Mouse (Mus musculus) myocyte (in vitro differentiated cells): ENCODE results near the gene Mrpl20. TPM values are rescaled to one million over a fixed set of nuclear protein-coding genes. Genes with fewer than 3 reads are reported as not detected.
A peak's percentile ranks its signal among the peaks of the same experiment; 100 is the strongest.

Source experiments
- H3K27me3 ChIP-seq: one replicate; pipeline ENCODE4 v1.6.1; 2011; ENCODE audit not compliant: control insufficient read depth, insufficient read depth, insufficient read length
- H3K36me3 ChIP-seq: one replicate; pipeline ENCODE4 v1.6.1; 2011; ENCODE audit not compliant: control insufficient read depth, insufficient read depth
- H3K4me2 ChIP-seq: one replicate; pipeline ENCODE4 v1.6.1; 2011; ENCODE audit warnings: low read depth, control low read depth
- H3K4me3 ChIP-seq: one replicate; pipeline ENCODE4 v1.5.1; 2011; ENCODE audit warnings: mild to moderate bottlenecking, control low read depth, moderate library complexity
- H3K79me2 ChIP-seq: one replicate; pipeline ENCODE4 v1.6.1; 2011; ENCODE audit not compliant: control insufficient read depth, insufficient read depth
- H3ac ChIP-seq: one replicate; pipeline ENCODE4 v1.6.1; 2011; ENCODE audit not compliant: control insufficient read depth, insufficient read length
- CEBPB ChIP-seq: IDR thresholded peaks from 2 replicates; pipeline ENCODE4 v1.6.1; 2011; ENCODE audit warnings: mild to moderate bottlenecking, moderate library complexity; ENCODE audit not compliant: poor library complexity, insufficient read depth, severe bottlenecking
- E2F4 ChIP-seq: IDR thresholded peaks from one replicate; pipeline ENCODE4 v1.6.1; 2011; ENCODE audit warnings: mild to moderate bottlenecking, control low read depth, moderate library complexity; ENCODE audit not compliant: insufficient read depth
- MAX ChIP-seq: IDR thresholded peaks from one replicate; pipeline ENCODE4 v1.6.1; 2011; ENCODE audit warnings: low read depth, mild to moderate bottlenecking, control low read depth
- MYOD1 ChIP-seq, 3 experiments: IDR thresholded peaks; one replicate each; pipeline ENCODE4 v1.6.1; 2011; ENCODE audit warnings: control low read depth in 2 of 3, low read depth in 2 of 3, mild to moderate bottlenecking in 2 of 3, moderate library complexity in 1 of 3; ENCODE audit not compliant: insufficient read length in 2 of 3, control insufficient read depth in 1 of 3
- MYOG ChIP-seq, 3 experiments: IDR thresholded peaks; one replicate each; pipeline ENCODE4 v1.6.1; 2011; ENCODE audit warnings: control low read depth in 2 of 3, low read depth in 2 of 3, mild to moderate bottlenecking in 2 of 3; ENCODE audit not compliant: insufficient read length in 2 of 3, control insufficient read depth in 1 of 3, insufficient read depth in 1 of 3
- POLR2A ChIP-seq: IDR thresholded peaks from one replicate; pipeline ENCODE4 v1.6.1; 2011; ENCODE audit warnings: low read depth, mild to moderate bottlenecking, control low read depth, moderate library complexity; ENCODE audit not compliant: insufficient read length
- POLR2AphosphoS2 ChIP-seq: IDR thresholded peaks from one replicate; pipeline ENCODE4 v1.6.1; 2011; ENCODE audit warnings: low read depth, control low read depth; ENCODE audit not compliant: insufficient read length
- REST ChIP-seq: IDR thresholded peaks from one replicate; pipeline ENCODE4 v1.6.1; 2011; ENCODE audit warnings: mild to moderate bottlenecking, control low read depth, moderate library complexity; ENCODE audit not compliant: insufficient read depth, insufficient read length
- SRF ChIP-seq: IDR thresholded peaks from one replicate; pipeline ENCODE4 v1.6.1; 2011; ENCODE audit warnings: low read depth; ENCODE audit not compliant: control insufficient read depth, insufficient read length
- TCF12 ChIP-seq: IDR thresholded peaks from one replicate; pipeline ENCODE4 v1.6.1; 2011; ENCODE audit warnings: mild to moderate bottlenecking, control low read depth; ENCODE audit not compliant: poor library complexity, insufficient read depth, severe bottlenecking
- TCF3 ChIP-seq: IDR thresholded peaks from one replicate; pipeline ENCODE4 v1.6.1; 2011; ENCODE audit warnings: low read depth, control low read depth; ENCODE audit not compliant: insufficient read length
- USF1 ChIP-seq: IDR thresholded peaks from one replicate; pipeline ENCODE4 v1.6.1; 2011; ENCODE audit warnings: low read depth, mild to moderate bottlenecking, control low read depth, moderate library complexity
- polyA plus RNA-seq: library from polyadenylated mRNA; unstranded; fragments of >200 nt; fragmentation: generic; extraction: Trizol; gene quantifications from one replicate; pipeline ENCODE4 v1.2.1, GENCODE M21; 2012; ENCODE audit warnings: missing spikeins

The Mrpl20 gene
- polyA plus RNA-seq, 1 experiment = 132 TPM

DNA sequence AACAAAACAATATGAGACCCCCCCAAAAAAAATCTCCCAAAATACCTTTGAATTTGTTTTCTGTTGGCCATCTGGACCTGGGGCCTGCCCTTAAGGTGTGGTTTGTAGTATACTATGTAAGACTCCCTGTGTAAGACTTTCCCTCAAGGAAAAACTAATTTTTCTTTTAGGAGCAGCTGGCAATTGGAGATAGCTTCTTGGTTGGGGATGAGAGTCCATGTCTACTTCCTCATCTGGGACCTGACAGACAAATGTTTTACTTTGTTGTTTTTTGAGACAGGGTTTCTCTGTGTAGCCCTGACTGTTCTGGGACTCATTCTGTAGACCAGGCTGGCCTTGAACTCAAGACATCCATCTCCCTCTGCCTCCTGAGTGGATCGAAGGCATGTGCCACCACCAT is 603 bp upstream of the Mrpl20 start:
- Histone ChIP-seq H3K79me2 (peaks cover 24% of the 10 kb centered on the region), H3K27me3 (no peaks in the 10 kb centered on the region), H3ac (no peak overlapping the region), H3K4me2 (no peak overlapping the region), H3K4me3 (no peak overlapping the region), H3K36me3 (peaks cover 9% of the 10 kb centered on the region)
- TF ChIP-seq MAX (no peak), CEBPB (no peak), REST (no peak), MYOD1 (IDR thresholded peaks at IDR 0.05; ENCODE audit: control insufficient read depth in 1 of 3, insufficient read length in 2 of 3, low read depth in 2 of 3) (no peak), E2F4 (no peak), POLR2AphosphoS2 (no peak), POLR2A (no peak), TCF12 (no peak), TCF3 (no peak), MYOG (IDR thresholded peaks at IDR 0.05; ENCODE audit: control insufficient read depth in 1 of 3, insufficient read depth in 1 of 3, insufficient read length in 2 of 3, low read depth in 2 of 3) (no peak), USF1 (no peak), SRF (no peak)

DNA sequence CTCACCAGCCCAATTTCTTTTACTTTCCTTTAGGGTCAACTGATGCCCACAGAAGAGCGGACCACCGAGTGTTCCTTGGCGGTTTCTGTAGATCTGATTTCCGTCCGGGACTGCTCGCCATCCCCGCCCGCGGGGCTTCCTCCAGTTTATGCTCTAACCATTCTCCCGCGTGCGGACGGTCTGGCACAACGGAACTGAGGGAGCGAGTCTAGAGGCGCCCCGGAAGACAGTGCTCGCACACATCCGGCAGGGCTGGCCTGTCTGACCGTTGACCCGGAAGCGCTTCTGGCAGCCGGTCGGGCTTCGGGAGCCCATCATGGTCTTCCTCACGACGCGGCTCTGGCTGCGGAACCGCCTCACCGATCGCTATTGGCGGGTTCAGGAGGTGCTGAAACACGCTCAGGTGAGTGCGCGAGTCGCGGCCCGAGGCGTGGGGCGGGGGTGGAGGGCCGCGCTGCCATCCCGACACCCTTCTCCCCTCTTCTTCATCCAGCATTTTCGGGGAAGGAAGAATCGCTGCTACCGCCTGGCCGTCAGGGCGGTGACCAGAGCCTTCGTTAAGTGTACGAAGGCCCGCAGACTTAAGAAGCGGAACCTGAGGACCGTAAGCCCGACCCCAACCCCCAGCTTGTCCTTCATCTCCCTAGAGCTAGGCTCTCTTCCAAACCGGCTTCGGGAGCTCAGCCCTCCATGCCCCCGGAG is 813 bp downstream of the Mrpl20 start:
- peak overlapping the region; percentile 88 for H3K4me3 ChIP-seq
- TF ChIP-seq REST (no peak), MAX (no peak), CEBPB (no peak), SRF (no peak), TCF12 (no peak), USF1 (no peak), POLR2A (peak; percentile 61), POLR2AphosphoS2 (peak; percentile 72), E2F4 (no peak), MYOD1 (IDR thresholded peaks at IDR 0.05; ENCODE audit: control insufficient read depth in 1 of 3, insufficient read length in 2 of 3, low read depth in 2 of 3) (no peak), TCF3 (no peak), MYOG (IDR thresholded peaks at IDR 0.05; ENCODE audit: control insufficient read depth in 1 of 3, insufficient read depth in 1 of 3, insufficient read length in 2 of 3, low read depth in 2 of 3) (peak in 1 of 3 experiments; percentile 28)
- peaks cover 17% of the 10 kb centered on the region for H3K36me3 ChIP-seq
- peak overlapping the region; percentile 5 for H3ac ChIP-seq
- H3K79me2 ChIP-seq = peaks cover 24% of the 10 kb centered on the region
- no peaks in the 10 kb centered on the region for H3K27me3 ChIP-seq
- H3K4me2 ChIP-seq = peak overlapping the region; percentile 96

DNA sequence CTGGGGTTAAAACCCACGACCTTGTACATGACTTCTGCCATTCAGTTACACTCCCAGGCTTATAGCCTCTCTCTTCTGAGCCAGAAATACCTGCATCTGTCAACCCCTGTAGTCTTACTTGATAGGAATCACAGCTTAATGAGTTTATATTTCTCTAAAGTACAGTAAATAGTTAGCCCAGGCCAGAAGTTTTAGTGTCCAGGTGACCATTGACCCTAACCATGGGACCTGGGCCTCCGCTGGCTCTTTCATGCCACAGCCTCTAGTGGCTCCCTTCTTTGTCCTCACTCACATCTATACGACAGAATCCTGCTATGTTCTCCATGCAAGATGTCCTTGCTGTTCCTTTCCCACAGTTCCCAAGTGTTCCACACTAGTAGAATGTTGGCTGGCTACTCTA is 5.2 kb downstream of the Mrpl20 start:
- Histone ChIP-seq H3K36me3 (peaks cover 44% of the 10 kb centered on the region), H3K79me2 (peaks cover 28% of the 10 kb centered on the region), H3K27me3 (no peaks in the 10 kb centered on the region), H3K4me2 (no peak overlapping the region), H3ac (no peak overlapping the region), H3K4me3 (no peak overlapping the region)
- TF ChIP-seq MYOD1 (IDR thresholded peaks at IDR 0.05; ENCODE audit: control insufficient read depth in 1 of 3, insufficient read length in 2 of 3, low read depth in 2 of 3) (no peak), MAX (no peak), USF1 (no peak), POLR2AphosphoS2 (no peak)

DNA sequence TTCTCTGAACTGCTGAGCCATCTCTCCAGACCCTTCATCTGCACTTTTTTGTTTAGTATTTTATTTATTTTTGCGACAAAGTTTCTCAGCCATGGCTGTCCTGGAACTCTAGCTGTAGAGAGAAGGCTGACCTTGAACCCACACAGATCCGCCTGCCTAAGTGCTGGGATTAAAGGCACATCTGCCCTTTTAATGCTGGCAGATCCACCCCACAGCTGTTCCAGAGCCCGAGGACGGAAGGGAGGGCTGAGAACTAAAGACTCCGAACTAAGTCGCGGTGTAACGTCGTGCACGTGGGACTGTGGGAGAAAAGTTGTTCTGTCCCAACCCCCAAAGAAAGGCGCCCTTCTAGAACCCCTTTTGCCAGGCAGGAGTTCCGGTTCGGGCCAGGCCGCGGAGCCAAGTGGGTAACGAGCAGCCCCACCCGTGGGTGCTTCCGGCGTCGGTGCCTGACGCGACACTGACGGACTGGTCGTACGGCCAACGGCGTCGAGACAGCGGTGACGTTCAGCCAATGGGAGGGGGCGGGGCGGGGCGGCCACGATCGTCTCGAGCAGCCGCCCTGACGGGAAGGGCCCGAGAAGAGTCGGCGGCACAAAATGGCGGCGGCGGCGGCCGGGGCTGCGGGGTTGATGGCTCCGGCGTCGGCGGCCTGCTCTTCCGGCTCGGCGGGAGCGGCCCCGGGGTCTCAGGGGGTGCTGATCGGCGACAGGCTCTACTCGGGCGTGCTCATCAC is 9.4 kb downstream of the Mrpl20 start, which contains the start of gene Ccnl2:
Gene Ccnl2, plus strand, starts transcription at position 561 of the 736 bp plus-strand sequence.
- H3K79me2 ChIP-seq = peaks cover 44% of the 10 kb centered on the region
- H3K4me2 ChIP-seq = peak within 1 kb of the TSS; percentile 79
- H3K27me3 ChIP-seq = no peaks in the 10 kb centered on the region
- peak within 1 kb of the TSS; percentile 71 for H3K4me3 ChIP-seq
- TF ChIP-seq USF1 = no peak
- TF ChIP-seq E2F4 = no peak
- TF ChIP-seq MAX = no peak
- no peak for TF ChIP-seq TCF3
- peak in 2 of 3 experiments; percentile 15 to 26 for TF ChIP-seq MYOD1 (IDR thresholded peaks at IDR 0.05; ENCODE audit: control insufficient read depth in 1 of 3, insufficient read length in 2 of 3, low read depth in 2 of 3)
- no peak for TF ChIP-seq REST
- TF ChIP-seq CEBPB = no peak
- TF ChIP-seq POLR2A = peak; percentile 70
- peak in 1 of 3 experiments; percentile 38 for TF ChIP-seq MYOG (IDR thresholded peaks at IDR 0.05; ENCODE audit: control insufficient read depth in 1 of 3, insufficient read depth in 1 of 3, insufficient read length in 2 of 3, low read depth in 2 of 3)
- no peak for TF ChIP-seq TCF12
- TF ChIP-seq SRF = no peak
- peak; percentile 89 for TF ChIP-seq POLR2AphosphoS2
- H3K36me3 ChIP-seq = peaks cover 54% of the 10 kb centered on the region
- peak within 1 kb of the TSS; percentile 92 for H3ac ChIP-seq
